Mouse (Mus musculus): ENCODE data around the gene Kifc1. TPM values are rescaled to one million over a fixed set of nuclear protein-coding genes. Genes with fewer than 3 reads are reported as not detected.
A peak's percentile ranks its signal among the peaks of the same experiment; 100 is the strongest.
"Not testable (repeated sequence)": the region's sequence is repeated elsewhere in the genome, so short reads cannot be mapped to it uniquely, and the experiment has no call there.

Kifc1 gene
- total RNA-seq, 2 experiments from 2014 or later = 2.9 to 4.5 TPM

GRCm38 (mm10) chr17:33903911-33904651 is 13.6 kb upstream of the Kifc1 start:
- DNase-seq (ENCODE audit: low spot score in 2 of 2) = not testable (repeated sequence)

DNA sequence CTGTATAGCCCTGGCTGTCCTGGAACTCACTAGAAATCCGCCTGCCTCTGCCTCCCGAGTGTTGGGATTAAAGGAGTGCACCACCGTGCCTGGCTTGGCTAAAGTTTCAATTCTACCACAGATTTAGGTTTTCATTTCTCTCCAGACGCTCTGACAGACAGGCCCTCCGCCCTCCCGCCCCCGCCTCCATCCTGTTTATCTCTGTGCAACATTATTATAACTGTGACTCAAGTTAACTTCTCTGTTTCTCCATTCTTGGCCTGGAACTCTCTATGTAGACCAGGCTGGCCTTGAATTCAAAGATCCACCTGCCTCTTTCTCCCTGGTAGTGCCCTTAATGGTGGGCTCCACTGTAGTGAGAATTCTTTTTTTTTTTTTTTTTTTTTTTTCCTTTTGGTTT is 12.0 kb upstream of the Kifc1 start:
- DNase-seq (ENCODE audit: low spot score in 2 of 2) = no peak

DNA sequence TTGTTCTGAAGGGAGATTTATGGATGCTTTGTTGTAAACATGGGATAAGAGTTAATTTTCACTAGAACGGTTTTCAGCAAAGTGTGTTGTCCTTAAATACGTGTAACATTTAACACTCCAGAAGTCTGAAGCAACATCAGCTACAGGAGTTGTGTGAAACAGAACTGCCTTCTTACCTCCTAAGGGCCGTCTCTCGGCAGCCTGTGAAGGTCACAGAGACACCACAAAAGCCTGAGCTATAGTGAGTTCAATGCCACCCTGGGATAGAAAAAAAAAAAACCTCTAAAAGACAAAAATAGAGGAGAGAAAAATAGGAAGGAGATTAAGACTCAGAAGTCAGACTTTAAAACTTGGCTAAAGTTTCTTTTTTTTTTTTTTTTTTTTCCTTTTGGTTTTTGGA is 11.6 kb upstream of the Kifc1 start:
- no peak for DNase-seq (ENCODE audit: low spot score in 2 of 2)

DNA sequence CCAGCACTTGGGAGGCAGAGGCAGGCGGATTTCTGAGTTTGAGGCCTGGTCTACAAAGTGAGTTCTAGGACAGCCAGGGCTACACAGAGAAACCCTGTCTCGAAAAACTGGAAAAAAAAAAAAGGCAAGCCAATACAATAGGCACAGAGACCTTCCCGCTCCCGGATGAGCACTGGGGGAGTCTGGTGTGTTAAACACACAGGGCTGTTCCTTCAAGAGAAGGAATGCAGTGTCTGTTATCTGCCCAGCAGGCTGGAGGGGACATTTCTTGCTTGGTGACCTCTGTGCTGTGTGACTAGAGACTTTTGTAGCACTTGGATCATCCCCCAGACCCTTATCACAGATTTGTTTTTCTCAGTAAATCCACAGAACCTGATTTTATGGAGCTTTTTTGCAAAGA is 11.2 kb upstream of the Kifc1 start:
- DNase-seq (ENCODE audit: low spot score in 2 of 2) = no peak

DNA sequence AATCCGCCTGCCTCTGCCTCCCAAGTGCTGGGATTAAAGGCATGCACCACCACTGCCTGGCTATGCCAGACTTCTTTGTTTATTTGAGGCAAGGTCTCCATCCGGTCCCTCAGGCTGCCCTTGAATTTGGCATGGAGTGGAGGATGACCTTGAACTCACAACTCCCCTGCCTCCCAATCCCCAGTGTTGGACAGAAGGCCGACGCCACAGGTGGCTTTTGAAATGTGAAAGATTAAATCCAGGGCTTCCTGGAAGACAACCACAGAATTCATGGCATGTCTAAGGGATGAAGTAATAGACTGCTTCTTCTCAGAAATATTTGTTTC is 10.5 kb upstream of the Kifc1 start:
- DNase-seq (ENCODE audit: low spot score in 2 of 2) = no peak

DNA sequence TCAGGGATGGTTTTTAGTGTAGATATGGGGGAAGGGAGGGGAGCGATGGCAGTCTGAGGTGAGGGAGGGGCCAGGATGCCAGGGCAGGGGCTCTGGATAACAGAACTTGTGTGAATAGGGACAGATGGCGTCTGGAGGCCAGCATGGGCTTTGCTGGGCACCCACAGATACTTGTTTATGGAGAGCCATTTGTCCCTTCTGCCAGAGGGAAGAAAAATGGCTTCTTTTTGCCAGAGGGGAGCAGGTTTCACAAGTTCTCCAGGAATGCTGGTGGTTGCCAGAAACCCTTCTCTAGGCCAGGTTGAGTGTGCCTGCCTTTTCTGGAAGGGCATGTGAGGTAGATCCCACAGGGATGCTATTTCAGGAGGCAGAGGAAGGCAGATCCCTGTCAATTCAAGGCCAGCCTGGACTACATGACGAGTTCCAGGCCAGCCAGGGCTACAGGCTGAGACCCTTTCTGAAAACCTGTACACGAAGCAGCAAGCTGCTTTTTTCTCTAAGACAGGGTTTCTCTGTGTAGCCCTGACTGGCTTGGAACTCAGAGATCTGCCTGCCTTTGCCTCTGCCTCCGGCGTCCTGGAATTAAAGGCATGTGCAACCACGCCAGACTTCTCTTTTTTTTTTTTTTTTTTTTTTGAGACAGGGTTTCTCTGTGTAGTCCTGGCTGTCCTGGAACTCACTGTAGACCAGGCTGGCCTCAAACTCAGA is 10.0 kb upstream of the Kifc1 start:
- no peak for DNase-seq (ENCODE audit: low spot score in 2 of 2)

GRCm38 (mm10) chr17:33899642-33900041 is 9.2 kb upstream of the Kifc1 start:
- no peak for DNase-seq (ENCODE audit: low spot score in 2 of 2)

GRCm38 (mm10) chr17:33898193-33898592 is 7.7 kb upstream of the Kifc1 start:
- not testable (repeated sequence) for DNase-seq (ENCODE audit: low spot score in 2 of 2)

DNA sequence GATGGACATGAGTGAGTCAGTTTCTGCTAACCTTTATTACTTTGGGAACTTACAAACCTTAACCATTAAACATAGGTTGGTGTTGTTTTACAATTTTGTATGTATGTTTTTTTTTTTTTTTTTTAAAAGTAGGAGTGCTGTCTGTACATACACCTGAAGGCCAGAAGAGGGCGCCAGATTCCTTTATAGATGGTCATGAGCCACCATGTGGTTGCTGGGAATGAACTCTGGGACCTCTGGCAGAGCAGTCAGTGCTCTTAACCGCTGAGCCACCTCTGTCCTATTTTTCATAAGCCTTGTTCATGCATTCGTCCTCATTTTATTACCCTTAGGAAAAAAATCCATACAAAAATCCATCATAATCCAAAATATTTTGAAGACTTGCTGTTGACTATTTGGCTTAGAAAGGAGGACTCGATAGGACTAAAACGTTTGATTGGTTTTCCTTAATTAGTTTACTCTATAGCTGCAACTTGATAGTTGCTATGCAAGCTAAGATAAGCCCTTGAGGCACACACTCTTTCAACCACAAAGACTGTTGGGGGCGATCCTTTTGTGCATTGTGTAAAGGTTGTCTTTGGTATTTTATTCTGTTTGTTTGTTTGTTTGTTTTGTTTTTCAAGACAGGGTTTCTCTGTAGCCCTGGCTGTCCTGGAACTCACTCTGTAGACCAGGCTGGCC is 6.8 kb upstream of the Kifc1 start:
- DNase-seq (ENCODE audit: low spot score in 2 of 2) = no peak

DNA sequence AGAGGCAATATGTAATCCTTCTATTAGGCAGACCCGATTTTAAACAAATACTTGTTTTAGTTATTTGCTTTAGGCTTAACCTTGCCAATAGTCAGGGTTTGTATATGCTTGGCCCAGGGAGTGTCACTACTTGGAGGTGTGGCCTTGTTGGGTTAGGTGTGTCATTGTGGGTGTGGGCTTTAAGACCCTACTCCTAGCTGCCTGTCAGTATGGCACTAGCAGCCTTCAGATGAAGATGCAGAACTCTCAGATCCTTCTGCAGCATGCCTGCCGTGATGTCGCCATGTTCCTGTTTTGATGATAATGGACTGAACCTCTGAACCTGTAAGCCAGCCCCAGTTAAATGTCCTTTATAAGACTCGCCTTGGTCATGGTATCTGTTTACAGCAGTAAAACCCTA is 2.5 kb upstream of the Kifc1 start:
- DNase-seq (ENCODE audit: low spot score in 2 of 2) = not testable (repeated sequence)

DNA sequence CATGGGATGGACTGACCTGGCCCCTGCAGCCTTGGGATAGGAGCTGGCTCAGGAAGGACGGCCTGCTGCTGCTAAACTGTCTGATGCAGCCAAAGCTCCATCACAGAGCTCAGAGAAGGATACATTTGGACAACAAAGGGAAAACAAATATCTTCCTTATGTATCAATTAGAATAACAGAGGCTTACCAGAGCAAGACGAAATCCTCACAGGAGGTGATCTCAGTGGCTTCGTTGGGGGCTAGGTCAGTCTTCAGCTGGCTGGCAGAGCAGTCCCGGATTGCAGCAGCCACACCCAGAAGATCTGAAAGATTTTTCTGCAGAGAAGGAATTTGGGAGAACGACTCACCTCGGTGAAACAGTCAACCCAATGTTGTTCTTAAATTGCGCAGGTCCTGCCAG is 2.0 kb upstream of the Kifc1 start:
- DNase-seq (ENCODE audit: low spot score in 2 of 2) = no peak

- DNase-seq (ENCODE audit: low spot score in 2 of 2) = not testable (repeated sequence)
Observed at GRCm38 (mm10) chr17:33891892-33892291, 1.4 kb upstream of the Kifc1 start.

- DNase-seq (ENCODE audit: low spot score in 2 of 2) = no peak
Observed at GRCm38 (mm10) chr17:33891357-33891756, 896 bp upstream of the Kifc1 start.

DNA sequence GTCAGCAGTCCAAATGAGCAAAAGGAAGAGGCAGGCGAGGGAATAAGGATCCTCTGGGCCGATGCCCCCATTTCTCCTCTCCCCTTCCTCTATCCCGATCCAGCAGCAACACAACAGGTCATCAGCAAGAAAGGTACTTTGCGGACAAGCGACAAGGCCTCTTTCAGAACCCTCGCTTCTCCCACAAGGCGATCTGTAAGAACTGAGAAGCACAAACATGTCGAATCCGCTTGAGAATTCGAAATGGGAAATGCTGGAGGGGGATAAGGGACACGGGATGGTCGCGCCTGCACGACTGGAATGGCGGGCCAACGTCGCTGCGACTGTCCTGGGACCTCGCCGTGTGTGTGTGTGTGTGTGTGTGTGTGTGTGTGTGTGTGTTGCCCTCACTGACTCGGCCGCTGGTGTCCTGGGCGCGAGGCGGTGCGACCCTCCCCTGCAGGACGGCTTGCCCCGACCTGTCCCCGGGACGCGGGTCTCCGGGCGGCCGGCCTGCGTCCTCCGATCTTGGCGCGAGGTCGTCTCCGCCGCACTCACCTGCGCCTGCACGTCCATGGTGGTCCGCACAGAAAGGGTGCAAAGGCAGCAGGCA is 424 bp downstream of the Kifc1 start:
- not testable (repeated sequence) for DNase-seq (ENCODE audit: low spot score in 2 of 2)

DNA sequence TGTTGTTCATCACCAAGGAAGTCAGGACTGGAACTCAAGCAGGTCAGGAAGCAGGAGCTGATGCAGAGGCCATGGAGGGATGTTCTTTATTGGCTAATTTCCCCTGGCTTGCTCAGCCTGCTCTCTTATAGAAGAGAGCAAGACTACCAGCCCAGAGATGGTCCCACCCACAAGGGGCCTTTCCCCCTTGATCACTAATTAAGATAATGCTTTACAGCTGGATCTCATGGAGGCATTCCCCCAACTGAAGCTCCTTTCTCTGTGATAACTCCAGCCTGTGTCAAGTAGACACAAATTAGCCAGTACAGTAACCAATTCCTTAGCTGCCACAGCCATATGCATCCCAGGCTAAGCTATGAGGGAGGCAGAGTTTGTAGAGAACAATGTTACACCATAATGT is 2.2 kb downstream of the Kifc1 start:
- DNase-seq (ENCODE audit: low spot score in 2 of 2) = not testable (repeated sequence)

DNA sequence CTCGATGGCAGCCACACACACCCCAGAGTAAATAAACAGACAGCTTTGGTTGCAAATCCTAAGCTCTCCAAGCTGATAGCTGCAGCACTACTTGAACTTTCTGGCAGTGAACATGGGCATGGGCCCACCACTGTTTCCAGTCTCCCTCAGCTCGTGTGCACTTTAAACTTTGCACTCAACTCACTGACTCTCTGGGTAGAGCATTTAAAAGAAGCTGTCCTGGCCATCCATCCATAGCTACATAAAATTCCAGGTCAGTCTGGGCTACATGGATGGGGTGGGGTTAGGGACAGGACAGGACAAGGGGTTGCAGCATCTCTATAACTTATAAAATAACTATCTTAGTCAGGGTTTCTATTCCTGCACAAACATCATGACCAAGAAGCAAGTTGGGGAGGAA is 2.7 kb downstream of the Kifc1 start:
- DNase-seq (ENCODE audit: low spot score in 2 of 2) = not testable (repeated sequence)

- DNase-seq (ENCODE audit: low spot score in 2 of 2) = not testable (repeated sequence)
Observed at GRCm38 (mm10) chr17:33884320-33884719, 6.1 kb downstream of the Kifc1 start.

DNA sequence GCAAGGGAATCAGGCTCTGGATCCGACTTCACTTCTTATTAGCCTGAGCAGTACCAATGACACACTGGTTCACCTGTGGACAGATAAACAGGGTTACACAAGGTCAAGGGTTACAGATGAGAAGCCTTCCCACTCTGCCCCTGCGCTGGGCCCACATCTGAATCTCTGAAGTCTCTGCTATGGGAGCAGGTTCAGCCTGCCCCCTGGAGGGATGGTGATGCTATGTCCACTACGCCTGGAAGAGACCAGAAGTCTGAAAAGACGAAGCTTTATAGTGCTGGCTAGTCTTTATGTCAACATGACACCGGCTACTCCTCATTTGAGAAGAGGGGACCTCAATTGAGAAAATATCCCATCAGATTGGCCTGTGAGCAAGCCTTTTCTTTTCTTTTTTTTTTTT is 14.7 kb downstream of the Kifc1 start:
- DNase-seq (ENCODE audit: low spot score in 2 of 2) = not testable (repeated sequence)

DNA sequence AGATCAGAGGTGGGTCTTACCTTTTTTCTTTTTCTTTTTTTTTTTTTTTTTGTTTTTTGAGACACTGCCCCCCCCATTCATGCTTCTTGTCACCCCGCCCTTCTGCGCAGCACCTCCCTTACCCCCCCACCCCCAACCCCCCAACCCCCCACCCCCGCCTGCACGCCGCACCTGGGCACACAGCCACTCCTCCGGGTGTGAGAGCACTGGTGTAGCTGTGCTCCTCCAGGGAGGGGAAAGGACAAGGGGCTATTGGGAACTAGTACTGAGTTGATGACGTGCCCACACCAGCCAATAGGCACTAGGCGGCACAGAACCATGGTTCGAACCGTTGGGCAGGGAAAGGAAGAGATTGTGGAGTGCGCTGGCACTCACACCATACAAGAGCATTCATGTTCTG is 16.1 kb downstream of the Kifc1 start:
- DNase-seq (ENCODE audit: low spot score in 2 of 2) = no peak

DNA sequence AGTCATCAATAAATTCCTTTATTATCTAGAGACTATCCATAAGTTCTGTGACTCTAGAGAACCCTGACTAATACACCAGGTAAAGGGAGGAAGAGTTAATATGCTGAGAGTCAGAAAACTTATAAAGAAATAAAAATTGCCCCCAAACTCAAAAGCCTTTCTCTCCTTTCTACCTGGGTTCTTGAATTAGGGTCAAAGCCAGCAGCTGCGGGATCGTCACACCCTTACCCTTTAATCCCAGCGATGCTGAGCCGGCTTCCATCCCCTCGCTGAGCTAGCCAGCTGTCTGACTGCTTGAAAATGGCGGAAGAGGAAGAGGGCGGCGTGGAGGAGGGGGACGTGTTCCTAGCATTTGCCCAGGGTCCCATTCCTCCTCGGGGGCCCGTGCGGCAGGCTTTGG is 16.9 kb downstream of the Kifc1 start, which contains the start of gene Gm7029:
TSS of gene Gm7029 (plus strand) at position 301 of the 400 bp plus-strand sequence.
- DNase-seq (ENCODE audit: low spot score in 2 of 2) = not testable (repeated sequence)

DNA sequence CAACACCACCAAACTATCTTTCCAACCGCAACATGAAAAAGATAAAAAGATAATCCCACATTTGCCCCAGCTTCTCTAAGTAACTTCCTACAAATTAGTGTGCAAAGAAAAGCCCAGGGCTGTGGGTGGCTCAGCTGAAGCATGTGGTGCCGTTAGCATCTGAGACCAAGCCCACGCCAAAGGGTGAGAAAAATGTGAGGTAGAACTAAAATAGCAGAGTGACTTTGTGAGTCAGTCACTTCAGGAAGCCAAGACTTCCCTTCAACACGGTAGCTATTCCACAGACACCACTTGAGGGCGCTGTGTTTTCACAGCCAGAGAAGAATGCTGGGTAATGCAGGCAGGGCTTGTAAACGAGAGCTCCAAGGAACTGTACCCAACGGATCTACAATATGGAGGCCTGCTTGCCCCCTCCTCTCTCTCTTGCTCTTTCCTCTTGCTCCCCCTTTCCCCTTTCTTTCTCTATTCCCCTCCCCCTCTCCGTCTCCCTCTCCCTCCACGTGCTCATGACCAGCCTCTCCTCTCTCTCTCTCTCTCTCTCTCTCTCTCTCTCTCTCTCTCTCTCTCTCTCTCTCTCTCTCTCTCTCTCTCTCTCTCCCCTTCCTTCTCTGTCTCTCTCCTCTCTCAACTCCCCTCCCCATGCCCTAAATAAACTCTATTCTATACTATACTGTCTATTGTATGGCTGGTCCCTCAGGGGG is 25.0 kb downstream of the Kifc1 start:
- DNase-seq (ENCODE audit: low spot score in 2 of 2) = peak; percentile 58 to 71
